Mouse (Mus musculus) left cerebral cortex, adult 11 months (tissue): ENCODE results near the gene Abcc3.
A peak's percentile ranks its signal among the peaks of the same experiment; 100 is the strongest.

ENCODE experiments used
- DNase-seq: peaks from one replicate; pipeline ENCODE4 v3.0.0; 2022; ENCODE audit warnings: low spot score

The Abcc3 gene

GRCm38 (mm10) chr11:94323271-94323925, 69.4 kb downstream of the Abcc3 start:
- DNase-seq: no peak

- DNase-seq: no peak
Observed at GRCm38 (mm10) chr11:94322636-94323035, 70.2 kb downstream of the Abcc3 start.

GRCm38 (mm10) chr11:94321931-94322400, 70.8 kb downstream of the Abcc3 start, which contains the start of gene Luc7l3:
Gene Luc7l3, minus strand, starts transcription at chr11:94321988.
- peak; percentile 86 for DNase-seq

- DNase-seq: no peak
Observed at GRCm38 (mm10) chr11:94320969-94321930, 71.5 kb downstream of the Abcc3 start.

GRCm38 (mm10) chr11:94318056-94318455, 74.7 kb downstream of the Abcc3 start:
- DNase-seq: no peak

- DNase-seq: no peak
Observed at GRCm38 (mm10) chr11:94317515-94317914, 75.3 kb downstream of the Abcc3 start.

GRCm38 (mm10) chr11:94317014-94317413, 75.8 kb downstream of the Abcc3 start:
- DNase-seq: no peak

- no peak for DNase-seq
Observed at GRCm38 (mm10) chr11:94316528-94316927, 76.3 kb downstream of the Abcc3 start.

- DNase-seq: no peak
Observed at GRCm38 (mm10) chr11:94315308-94315707, 77.5 kb downstream of the Abcc3 start.

- DNase-seq: no peak
Observed at GRCm38 (mm10) chr11:94314098-94314652, 78.6 kb downstream of the Abcc3 start.

- DNase-seq: no peak
Observed at GRCm38 (mm10) chr11:94312733-94313132, 80.1 kb downstream of the Abcc3 start.

GRCm38 (mm10) chr11:94294996-94295845, 97.6 kb downstream of the Abcc3 start:
- no peak for DNase-seq
